Mouse (Mus musculus): ENCODE results near the gene Tpra1.

GRCm38 (mm10) chr6:88942595-88942994 is 40.5 kb downstream of the Tpra1 start:
- TF ChIP-seq CTCF (IDR thresholded peaks at IDR 0.05; ENCODE audit: low read depth) (no peak), EP300 (IDR thresholded peaks at IDR 0.05; ENCODE audit: low read depth) (no peak)
